Mouse (Mus musculus) cerebellum, adult 2 months (tissue): ENCODE measurements at regions not wholly inside any gene's neighbourhood (a gene's known extent, or its start where the extent isn't known, plus 50 kb on each side); places are given as distances from the start of the nearest gene placed in this dataset.

Experiments used
- DNase-seq, 2 experiments: peaks; one replicate each; pipeline ENCODE4 v3.0.0; 2021
- H3K27ac ChIP-seq: fragments of 200-500 bp; 2 replicates; pipeline ENCODE4 v1.5.1; 2012; ENCODE audit warnings: low read length, control low read depth, inconsistent platforms; ENCODE audit not compliant: insufficient read depth
- H3K27me3 ChIP-seq: fragments of 200-500 bp; 2 replicates; pipeline ENCODE4 v1.6.1; 2012; ENCODE audit warnings: inconsistent platforms, mild to moderate bottlenecking, low read length, moderate library complexity; ENCODE audit not compliant: control insufficient read depth, insufficient read depth
- H3K4me1 ChIP-seq: fragments of 200-500 bp; 2 replicates; pipeline ENCODE4 v1.6.1; 2011; ENCODE audit warnings: low read length; ENCODE audit not compliant: control insufficient read depth, insufficient read depth
- H3K4me3 ChIP-seq: fragments of 200-500 bp; replicated peaks from 2 replicates; pipeline ENCODE3; 2011; ENCODE audit warnings: mild to moderate bottlenecking, low read depth, low read length, control low read depth; ENCODE audit not compliant: insufficient read depth
- CTCF ChIP-seq: fragments of 200-500 bp; IDR thresholded peaks from 2 replicates; pipeline ENCODE4 v1.5.1; 2011; ENCODE audit warnings: low read depth, mild to moderate bottlenecking, control low read depth, low read length, moderate library complexity, borderline replicate concordance; ENCODE audit not compliant: insufficient read depth
- POLR2A ChIP-seq: fragments of 200-500 bp; IDR thresholded peaks from 2 replicates; pipeline ENCODE4 v1.6.1; 2011; ENCODE audit warnings: low read length, control low read depth, borderline replicate concordance; ENCODE audit not compliant: insufficient read depth
- WGBS: fragments of 180-500 bp; shearing (Covaris S2); methylation state at CpG from one replicate; pipeline ENCODE4 v1.1.7; 2018; 5-methylcytosine and 5-hydroxymethylcytosine counted together

DNA sequence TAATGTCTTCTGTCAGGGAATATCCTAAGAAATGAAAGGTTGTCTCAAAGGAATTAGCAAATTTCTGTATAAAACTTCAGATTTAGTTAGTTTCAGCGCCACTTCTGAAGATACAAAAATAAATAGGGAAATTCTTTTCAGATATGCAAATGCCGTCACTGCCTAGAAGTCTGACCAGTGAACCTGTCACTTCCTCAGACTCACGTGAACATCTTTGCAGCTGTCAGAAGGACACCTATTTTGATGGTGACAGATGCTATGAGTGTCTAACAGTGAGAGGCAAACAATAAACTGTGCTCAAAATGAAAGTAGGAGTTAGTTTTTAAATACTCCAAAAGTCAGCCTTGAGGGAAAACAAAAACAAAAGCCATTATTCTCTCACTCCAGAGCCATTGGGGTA, 57.5 kb upstream of the Igf1r start:
- no peaks in the 10 kb centered on the region for H3K27me3 ChIP-seq
- no peaks in the 10 kb centered on the region for H3K4me1 ChIP-seq
- H3K27ac ChIP-seq, result no peak overlapping the region
- no peak overlapping the region for H3K4me3 ChIP-seq
- DNase-seq, result no peak
- TF ChIP-seq POLR2A, result no peak
- no peak for TF ChIP-seq CTCF
- 77% methylated on average over 3 of the region's 3 CpGs for WGBS

DNA sequence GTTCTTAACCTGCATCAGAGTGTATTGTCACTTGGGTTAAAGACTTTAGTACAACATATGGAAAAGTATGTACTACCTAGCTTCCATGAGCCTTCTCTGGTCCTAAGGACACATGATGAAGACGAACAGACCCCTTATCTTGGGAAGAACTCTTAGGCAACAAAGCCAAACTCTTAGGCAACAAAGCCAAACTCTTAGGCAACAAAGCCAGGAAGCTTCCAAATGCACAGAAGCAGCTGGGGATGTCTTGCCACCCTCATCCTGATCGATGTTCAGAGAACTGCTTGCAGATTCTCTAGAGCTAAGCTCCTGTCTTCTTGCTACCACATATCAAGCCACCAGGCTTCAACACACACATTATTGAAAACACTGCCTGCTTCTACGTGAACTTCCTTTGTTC, 59.7 kb upstream of the Igf1r start:
- no peak for TF ChIP-seq POLR2A
- no peaks in the 10 kb centered on the region for H3K4me1 ChIP-seq
- 14% methylated on average over 3 of the region's 3 CpGs for WGBS
- no peak overlapping the region for H3K4me3 ChIP-seq
- H3K27me3 ChIP-seq, result no peaks in the 10 kb centered on the region
- DNase-seq, result no peak
- no peak overlapping the region for H3K27ac ChIP-seq

DNA sequence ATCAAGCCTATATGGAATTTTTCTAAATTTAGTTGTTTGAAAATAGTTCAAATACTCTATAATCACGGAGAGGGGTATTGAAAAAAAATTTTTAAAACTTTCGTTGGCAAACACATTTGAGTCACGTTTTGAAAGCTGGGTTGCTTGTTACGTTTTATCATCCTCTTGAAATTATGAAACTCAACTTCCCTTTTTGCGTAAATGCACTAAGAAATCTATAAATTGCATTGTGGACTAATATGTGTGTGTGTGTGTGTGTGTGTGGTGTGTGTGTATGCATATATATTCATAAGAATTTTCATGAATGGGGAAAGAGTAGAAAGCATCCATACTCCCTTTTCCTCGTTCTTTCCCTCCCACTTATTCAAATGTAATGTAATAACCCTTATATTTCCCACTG, 69.6 kb upstream of the Igf1r start:
- DNase-seq, result no peak
- Histone ChIP-seq H3K27ac (no peak overlapping the region), H3K4me1 (no peaks in the 10 kb centered on the region), H3K4me3 (no peak overlapping the region), H3K27me3 (no peaks in the 10 kb centered on the region)
- TF ChIP-seq POLR2A, result no peak
- TF ChIP-seq CTCF, result no peak
- 88% methylated on average over 6 of the region's 6 CpGs for WGBS

DNA sequence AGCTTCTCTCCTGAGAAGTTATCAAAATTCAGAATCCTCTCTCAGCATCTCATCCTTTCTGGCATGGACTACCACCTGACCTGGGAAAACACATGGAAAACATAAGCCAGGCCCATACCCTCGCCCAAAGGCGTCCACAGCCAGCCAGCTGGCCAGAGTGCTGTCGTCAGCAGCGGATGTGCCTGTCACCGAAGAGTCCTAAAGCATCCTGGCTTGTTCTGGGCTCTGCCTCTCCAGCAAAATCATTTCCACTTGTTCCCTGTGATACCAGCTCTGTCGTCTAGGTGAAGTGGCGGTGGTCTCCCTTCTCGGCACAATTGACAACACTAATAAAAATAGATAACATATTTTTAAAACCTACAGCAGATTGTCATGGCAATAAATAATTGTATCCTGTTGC, 70.0 kb upstream of the Igf1r start:
- H3K27ac ChIP-seq, result no peak overlapping the region
- 43% methylated on average over 8 of the region's 8 CpGs for WGBS

DNA sequence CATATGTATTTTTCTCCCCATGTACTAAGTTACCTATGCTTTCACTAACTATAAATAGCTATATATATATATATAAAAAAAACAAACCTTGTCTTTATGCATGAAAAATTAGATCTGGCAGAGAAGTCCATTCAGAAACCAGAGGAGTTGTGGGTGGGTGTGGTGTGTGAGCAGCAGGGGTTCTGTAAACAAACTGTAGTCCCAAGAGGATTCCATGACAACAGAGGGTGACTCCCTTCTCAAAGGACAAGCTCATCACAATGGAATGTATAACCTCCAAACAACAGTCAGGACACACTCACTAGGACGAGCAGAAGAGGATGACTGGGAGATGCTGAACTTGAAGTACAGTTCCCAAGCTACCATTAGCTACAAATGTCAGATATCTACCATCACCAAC, 74.4 kb upstream of the Igf1r start:
- TF ChIP-seq CTCF (no peak), POLR2A (no peak)
- WGBS, result 6% methylated on average over 1 of the region's 1 CpGs

More for the DNA sequence above, 70.0 kb upstream of the Igf1r start:
- no peak for DNase-seq
- TF ChIP-seq POLR2A (no peak), CTCF (no peak)
- Histone ChIP-seq H3K4me3 (no peak overlapping the region), H3K27me3 (no peaks in the 10 kb centered on the region), H3K4me1 (no peaks in the 10 kb centered on the region)

DNA sequence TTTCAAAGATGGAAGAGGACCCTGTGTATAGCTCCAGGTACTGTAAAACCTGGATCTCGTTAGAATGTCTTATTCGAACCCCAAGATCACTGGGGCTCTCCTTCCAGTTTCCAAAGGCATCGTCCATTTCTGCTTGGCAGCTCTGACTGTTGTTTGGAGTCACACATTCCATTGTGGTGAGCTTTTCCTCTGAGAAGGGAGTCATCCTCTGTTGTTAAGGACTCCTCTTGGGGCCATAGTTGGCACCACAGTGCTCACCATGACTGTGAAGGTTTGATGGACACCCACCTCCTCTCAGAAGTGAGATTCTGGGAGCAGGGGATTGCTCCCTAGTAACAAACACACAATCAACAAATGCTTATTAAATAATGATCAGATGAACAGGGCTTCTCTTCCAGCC, 75.0 kb upstream of the Igf1r start:
- no peak overlapping the region for H3K4me3 ChIP-seq
- WGBS, result 85% methylated on average over 3 of the region's 3 CpGs
- no peaks in the 10 kb centered on the region for H3K4me1 ChIP-seq
- DNase-seq, result no peak
- H3K27ac ChIP-seq, result no peak overlapping the region
- no peaks in the 10 kb centered on the region for H3K27me3 ChIP-seq
- TF ChIP-seq POLR2A (no peak), CTCF (no peak)

More for the DNA sequence above, 74.4 kb upstream of the Igf1r start:
- H3K4me3 ChIP-seq, result no peak overlapping the region
- H3K4me1 ChIP-seq, result no peaks in the 10 kb centered on the region
- no peak overlapping the region for H3K27ac ChIP-seq
- no peaks in the 10 kb centered on the region for H3K27me3 ChIP-seq
- DNase-seq, result no peak

DNA sequence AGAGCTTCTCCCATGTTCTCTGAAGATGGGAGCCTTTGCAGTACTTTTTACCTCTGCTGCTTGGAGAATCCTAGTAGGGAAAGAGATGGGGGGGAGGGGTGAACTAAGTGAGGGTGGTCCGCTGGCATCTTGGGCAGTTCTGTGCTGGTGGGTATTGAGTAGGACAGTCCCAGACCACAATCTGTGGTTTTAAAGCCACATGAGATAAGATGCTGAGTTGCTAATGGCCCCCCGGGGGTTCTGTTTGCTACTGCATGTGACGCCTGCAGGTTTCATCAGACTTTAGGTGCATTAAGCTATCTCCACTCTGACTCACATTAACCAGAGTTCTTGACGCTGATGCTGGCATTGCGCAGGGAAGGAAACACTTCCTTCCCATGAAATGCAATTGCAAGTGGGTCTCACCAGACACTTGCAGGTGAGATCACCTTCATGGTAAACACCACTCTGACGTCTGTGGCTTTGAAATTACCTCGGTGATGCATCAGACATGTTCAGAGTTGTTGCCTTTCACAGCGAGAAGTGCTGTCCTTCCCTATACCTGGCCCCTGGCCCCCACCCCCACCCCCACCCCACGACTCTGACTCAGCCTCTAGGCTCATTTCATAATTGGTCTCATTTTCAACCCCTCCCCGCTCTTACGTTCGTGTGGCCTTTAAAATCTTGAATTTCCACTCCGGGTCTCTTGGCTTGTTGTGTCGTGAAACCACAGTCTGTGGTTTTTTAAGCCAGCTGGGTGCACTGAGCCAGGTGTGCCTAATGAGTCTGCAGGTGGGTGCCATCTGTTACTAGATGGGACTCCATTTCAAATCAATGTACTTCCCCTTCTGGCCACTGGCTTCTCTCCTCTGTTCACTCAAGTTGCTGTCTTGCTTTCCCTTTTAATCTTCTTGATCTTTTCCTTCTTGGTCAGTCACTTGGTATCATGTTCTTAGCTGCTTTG, 94.8 kb upstream of the Synm start:
- H3K4me3 ChIP-seq, result no peak overlapping the region
- no peaks in the 10 kb centered on the region for H3K27me3 ChIP-seq
- no peak for DNase-seq
- H3K27ac ChIP-seq, result no peak overlapping the region
- TF ChIP-seq POLR2A (no peak), CTCF (no peak)
- WGBS, result 62% methylated on average over 14 of the region's 14 CpGs
- no peaks in the 10 kb centered on the region for H3K4me1 ChIP-seq

DNA sequence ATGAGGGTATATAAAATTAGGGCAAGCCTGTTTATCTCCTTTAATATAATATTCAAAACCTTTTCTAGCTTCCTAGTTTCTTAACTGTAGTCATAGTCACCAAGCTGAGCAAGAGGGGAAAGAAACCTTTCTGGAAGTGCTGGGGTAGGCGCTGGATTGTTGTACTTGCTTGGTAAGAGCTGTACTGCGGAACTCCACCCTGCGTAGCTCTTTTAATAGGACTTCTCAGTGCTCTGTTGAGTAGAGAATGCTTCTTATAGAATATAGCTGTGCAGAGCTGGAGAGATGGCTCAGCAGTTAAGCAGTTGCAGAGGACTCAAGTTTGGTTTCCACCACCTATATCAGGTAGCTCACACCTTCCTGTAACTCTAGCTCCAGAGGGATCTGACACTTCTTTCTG, 93.3 kb upstream of the Synm start:
- DNase-seq, result no peak

DNA sequence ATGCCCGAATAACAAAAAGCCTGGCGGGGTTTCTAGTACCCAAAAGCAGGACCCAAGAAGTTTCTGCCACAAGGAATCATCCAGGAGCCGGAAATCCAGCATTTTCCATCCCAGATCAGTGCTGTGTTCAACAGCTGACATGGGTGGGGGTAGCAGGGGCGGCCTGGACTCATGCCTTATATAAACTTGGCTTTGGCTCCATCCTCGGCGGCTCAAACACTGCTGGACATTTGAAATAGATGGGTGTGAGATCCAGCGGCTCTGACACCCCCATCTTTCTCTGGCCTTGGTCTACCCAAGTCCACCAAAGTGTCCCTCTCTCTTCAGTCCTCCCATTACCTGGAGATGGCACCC, 89.9 kb upstream of the Synm start:
- Histone ChIP-seq H3K4me3 (peak overlapping the region; percentile 57), H3K27me3 (no peaks in the 10 kb centered on the region), H3K27ac (no peak overlapping the region), H3K4me1 (no peaks in the 10 kb centered on the region)
- TF ChIP-seq POLR2A (no peak), CTCF (no peak)
- no peak for DNase-seq
- 5% methylated on average over 7 of the region's 7 CpGs for WGBS

More for the DNA sequence above, 93.3 kb upstream of the Synm start:
- Histone ChIP-seq H3K4me3 (no peak overlapping the region), H3K27ac (no peak overlapping the region), H3K4me1 (no peaks in the 10 kb centered on the region), H3K27me3 (no peaks in the 10 kb centered on the region)
- WGBS, result 94% methylated on average over 3 of the region's 3 CpGs
- TF ChIP-seq POLR2A (no peak), CTCF (no peak)
